Mouse (Mus musculus): ENCODE results near the gene Ofcc1.

DNA sequence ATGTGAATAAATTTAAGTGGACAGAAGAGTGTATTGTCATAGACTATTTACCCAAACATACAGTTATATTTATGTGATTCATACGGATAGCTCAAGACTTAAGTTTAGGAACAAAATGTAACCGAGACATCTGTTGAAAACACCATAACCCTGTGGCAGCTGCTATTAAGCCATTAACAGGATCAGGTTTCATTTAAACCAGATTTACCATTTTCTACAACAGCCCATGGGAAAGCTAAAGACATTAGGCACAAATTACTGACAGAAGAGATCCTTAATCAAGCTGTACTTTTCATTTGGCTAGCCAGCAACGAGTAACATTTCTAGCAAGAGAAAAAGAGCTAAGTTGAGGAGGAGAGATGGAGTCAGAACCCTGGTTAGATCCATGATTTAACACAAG lies 179.5 kb downstream of the Ofcc1 start:
- TF ChIP-seq EP300 (IDR thresholded peaks at IDR 0.05; ENCODE audit: low read depth) (no peak), CTCF (IDR thresholded peaks at IDR 0.05; ENCODE audit: low read depth) (no peak)
